16 mouse cellular contexts compared by ENCODE assay signal in the genomic region with DNA sequence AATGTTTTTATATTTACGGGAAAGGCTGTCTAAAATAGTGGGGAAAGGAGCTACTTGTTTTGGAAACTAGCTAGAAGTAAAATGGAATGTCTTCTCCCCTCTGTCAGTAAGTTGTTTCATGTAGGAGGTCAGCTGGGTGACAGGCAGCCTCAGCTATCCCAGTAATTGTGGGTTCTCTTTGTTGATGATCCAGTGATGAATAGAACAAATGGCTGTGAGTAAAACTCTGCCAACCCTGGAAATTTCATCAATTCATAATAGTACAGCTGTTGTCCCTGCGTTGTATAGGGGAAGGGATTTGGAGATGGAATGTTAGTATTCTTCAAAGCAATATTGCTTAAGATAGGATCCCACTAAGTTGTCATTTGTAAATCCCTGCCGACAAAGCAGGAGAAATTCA. TPM values are rescaled to one million over a fixed set of nuclear protein-coding genes. Genes with fewer than 3 reads are reported as not detected.
DNase-seq lines count a peak whose midpoint lies in the region; ATAC-seq and TF ChIP-seq lines count a peak whose summit lies in the region.
"Had no signal": no experiment of that assay in that cellular context is flagged by ENCODE, and none has a peak within 500 bp of the region (broad histone marks: within the 10 kb centered on the region; RNA-seq: fewer than 3 reads in every experiment).

No protein-coding gene starts in this region.

- no peaks in the 10 kb centered on the region for H3K27me3 ChIP-seq in lung, postnatal 0 days (replicated peaks; ENCODE audit: insufficient read depth, low read length)
- no peaks in the 10 kb centered on the region for H3K27me3 ChIP-seq in hindbrain, embryonic 11.5 days (ENCODE audit: control insufficient read depth, insufficient read depth, low read length)
- H3K27me3 ChIP-seq: limb, embryonic 12.5 days had no signal

- WGBS in lung, postnatal 0 days, result 59% methylated on average over 3 of the region's 3 CpGs
- WGBS in hindbrain, embryonic 11.5 days, result 85% methylated on average over 3 of the region's 3 CpGs

- intact Hi-C loops in heart, postnatal 14 days (cut with DNase I), result no loop called here

- H3K4me1 ChIP-seq in lung, postnatal 0 days (ENCODE audit: insufficient read depth, low read depth, low read length), result no peaks in the 10 kb centered on the region
- H3K4me1 ChIP-seq in hindbrain, embryonic 11.5 days (replicated peaks; ENCODE audit: control insufficient read depth, insufficient read depth, low read length), result no peaks in the 10 kb centered on the region
- H3K4me1 ChIP-seq: hindbrain, embryonic 10.5 days; limb, embryonic 12.5 days had no signal

- H3K9ac ChIP-seq in lung, postnatal 0 days (replicated peaks; ENCODE audit: low read depth), result no peak overlapping the region
- no peak overlapping the region for H3K9ac ChIP-seq in hindbrain, embryonic 11.5 days (ENCODE audit: low read depth, low read length)
- H3K9ac ChIP-seq: limb, embryonic 12.5 days; liver, postnatal 0 days had no signal

- H3K27ac ChIP-seq in lung, postnatal 0 days (ENCODE audit: low read length), result no peak overlapping the region
- no peak overlapping the region for H3K27ac ChIP-seq in hindbrain, embryonic 11.5 days (ENCODE audit: low read depth, low read length)
- H3K27ac ChIP-seq: hindbrain, embryonic 10.5 days; limb, embryonic 12.5 days had no signal

- peak; percentile 42 for DNase-seq in heart, adult 11 months
- no peak for DNase-seq in heart, postnatal 14 days
- peak; percentile 45 for DNase-seq in lung, postnatal 0 days (ENCODE audit: low spot score)
- no peak for DNase-seq in lung, postnatal 14 days
- peak; percentile 12 for DNase-seq in fibroblast of lung, adult 2 months (ENCODE audit: low read depth)
- no peak for DNase-seq in hindbrain, embryonic 11.5 days (ENCODE audit: low spot score)
- no peak for DNase-seq in kidney, adult 8-10 months
- DNase-seq: adrenal gland, postnatal 25 days; cerebellum, adult 9-11 months; kidney, postnatal 10 days; liver, postnatal 0 days; midbrain, embryonic 14.5 days had no signal

- no peak for TF ChIP-seq EP300 in lung, postnatal 0 days (IDR thresholded peaks at IDR 0.05)

- peak; percentile 47 for ATAC-seq in lung, postnatal 0 days
- ATAC-seq in hindbrain, embryonic 11.5 days (ENCODE audit: low FRiP score), result no peak
- ATAC-seq: inflammation-experienced regulatory T-cells, adult 6 months; liver, postnatal 0 days had no signal

- no peak overlapping the region for H3K4me3 ChIP-seq in lung, postnatal 0 days (ENCODE audit: low read depth, low read length)
- H3K4me3 ChIP-seq in hindbrain, embryonic 11.5 days (ENCODE audit: low read depth, low read length), result no peak overlapping the region
- H3K4me3 ChIP-seq: erythroblast, embryonic 14.5 days; hindbrain, embryonic 10.5 days; limb, embryonic 12.5 days had no signal

- no peak overlapping the region for H3K4me2 ChIP-seq in lung, postnatal 0 days (replicated peaks; ENCODE audit: low read depth, low read length)
- H3K4me2 ChIP-seq in hindbrain, embryonic 11.5 days (replicated peaks; ENCODE audit: low read depth, low read length), result no peak overlapping the region
- H3K4me2 ChIP-seq: limb, embryonic 12.5 days had no signal

- no peaks in the 10 kb centered on the region for H3K9me3 ChIP-seq in lung, postnatal 0 days (ENCODE audit: low read length)
- no peaks in the 10 kb centered on the region for H3K9me3 ChIP-seq in hindbrain, embryonic 11.5 days (ENCODE audit: control insufficient read depth, low read length)
- H3K9me3 ChIP-seq: hindbrain, embryonic 10.5 days; limb, embryonic 12.5 days had no signal

- no peaks in the 10 kb centered on the region for H3K36me3 ChIP-seq in lung, postnatal 0 days (ENCODE audit: insufficient read depth, low read length)
- H3K36me3 ChIP-seq in hindbrain, embryonic 11.5 days (ENCODE audit: control insufficient read depth, insufficient read depth, low read length), result no peaks in the 10 kb centered on the region
- H3K36me3 ChIP-seq: hindbrain, embryonic 10.5 days; limb, embryonic 12.5 days had no signal

- no peak for TF ChIP-seq CTCF in lung, postnatal 0 days (IDR thresholded peaks at IDR 0.05)

RNA-seq across cellular contexts. Expression of gene Map4, which starts 37.9 kb away (rescaled TPM):
- total RNA-seq in heart, postnatal 14 days (2021), result 100 to 1,000 TPM; 252 to 276 TPM
- polyA plus RNA-seq in lung, postnatal 0 days (2015; fragmentation: Nextera tagmentation; extraction: Ambion mirVana), result 35.6 and 36.9 TPM in 2 replicates
- 78.9 and 98.7 TPM in 2 replicates for polyA plus RNA-seq in hindbrain, embryonic 11.5 days (2014; fragmentation: Nextera tagmentation; extraction: Ambion mirVana)

Comparison
In these comparisons a context has a peak if more than half of its experiments do, and no peak if none do; other contexts are left out.
1. DNase-seq: peak in heart, adult 11 months (single experiment), lung, postnatal 0 days (single experiment) and fibroblast of lung, adult 2 months (single experiment); none in heart, postnatal 14 days (0 of 2), lung, postnatal 14 days (single experiment), hindbrain, embryonic 11.5 days (single experiment) and kidney, adult 8-10 months (0 of 2).